Mouse (Mus musculus): Measurements from ENCODE around the gene Gm16442. TPM values are rescaled to one million over a fixed set of nuclear protein-coding genes. Genes with fewer than 3 reads are reported as not detected.
"Not testable (repeated sequence)": the region's sequence is repeated elsewhere in the genome, so short reads cannot be mapped to it uniquely, and the experiment has no call there.

Gm16442 gene
- polyA plus RNA-seq (2014; fragmentation: Nextera tagmentation; extraction: Ambion mirVana), result not detected in 2 replicates

GRCm38 (mm10) chr7:20122479-20122878 is at the start of gene Gm16442:
Gene Gm16442 (minus strand): TSS chr7:20122579.
- H3K9me3 ChIP-seq (ENCODE audit: control insufficient read depth, low read length); H3K4me2 ChIP-seq; H3K27ac ChIP-seq (ENCODE audit: low read depth, low read length); H3K9ac ChIP-seq (ENCODE audit: low read depth, low read length); H3K27me3 ChIP-seq (replicated peaks; ENCODE audit: control insufficient read depth, insufficient read depth, low read length); H3K4me1 ChIP-seq (replicated peaks; ENCODE audit: control insufficient read depth, insufficient read depth, low read length); H3K4me3 ChIP-seq (ENCODE audit: low read depth, low read length); ATAC-seq (replicated peaks; ENCODE audit: low FRiP score); DNase-seq (ENCODE audit: low spot score); H3K36me3 ChIP-seq (ENCODE audit: control insufficient read depth, insufficient read depth, low read length): not testable (repeated sequence)
- no CpG with 5 or more reads among the region's 2 CpGs for WGBS

- ATAC-seq (replicated peaks; ENCODE audit: low FRiP score); DNase-seq (ENCODE audit: low spot score); H3K27ac ChIP-seq (ENCODE audit: low read depth, low read length); H3K27me3 ChIP-seq (replicated peaks; ENCODE audit: control insufficient read depth, insufficient read depth, low read length); H3K9me3 ChIP-seq (ENCODE audit: control insufficient read depth, low read length); H3K9ac ChIP-seq (ENCODE audit: low read depth, low read length); H3K4me3 ChIP-seq (ENCODE audit: low read depth, low read length); H3K36me3 ChIP-seq (ENCODE audit: control insufficient read depth, insufficient read depth, low read length); H3K4me1 ChIP-seq (replicated peaks; ENCODE audit: control insufficient read depth, insufficient read depth, low read length); H3K4me2 ChIP-seq: not testable (repeated sequence)
- WGBS, result no CpG with 5 or more reads among the region's 3 CpGs
Observed at GRCm38 (mm10) chr7:20168277-20168676, 45.9 kb upstream of the Gm16442 start, which contains the start of gene Vmn1r94. Gene Vmn1r94 (minus strand): TSS chr7:20168377.

DNA sequence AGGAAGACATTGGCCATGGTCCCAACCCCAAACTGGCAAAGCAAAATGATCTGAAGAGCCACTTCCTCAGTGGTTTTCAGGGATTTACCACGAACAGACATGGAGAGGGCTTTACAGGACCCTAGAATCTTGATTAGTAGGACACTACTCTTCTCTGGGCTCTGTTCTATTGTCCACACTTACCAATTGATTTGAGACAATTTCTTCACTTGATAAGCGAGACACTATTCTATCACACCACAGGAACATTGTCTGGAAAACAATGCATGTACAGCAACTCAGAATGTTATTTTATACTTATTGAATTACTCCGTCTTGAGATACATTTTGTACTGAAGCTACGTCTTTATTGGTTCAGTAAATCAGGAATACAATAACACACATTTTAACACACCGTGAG is 16.6 kb upstream of the Gm16442 start, which contains the start of gene Vmn1r93:
Gene Vmn1r93 (minus strand): TSS at position 101 of the 400 bp plus-strand sequence.
- not testable (repeated sequence) for H3K27ac ChIP-seq (ENCODE audit: low read depth, low read length); H3K4me3 ChIP-seq (ENCODE audit: low read depth, low read length); ATAC-seq (replicated peaks; ENCODE audit: low FRiP score); DNase-seq (ENCODE audit: low spot score); H3K9me3 ChIP-seq (ENCODE audit: control insufficient read depth, low read length); H3K9ac ChIP-seq (ENCODE audit: low read depth, low read length); H3K4me2 ChIP-seq; H3K36me3 ChIP-seq (ENCODE audit: control insufficient read depth, insufficient read depth, low read length); H3K4me1 ChIP-seq (replicated peaks; ENCODE audit: control insufficient read depth, insufficient read depth, low read length); H3K27me3 ChIP-seq (replicated peaks; ENCODE audit: control insufficient read depth, insufficient read depth, low read length)
- no CpG with 5 or more reads among the region's 5 CpGs for WGBS

- 67% methylated on average over 5 of the region's 5 CpGs for WGBS
- DNase-seq (ENCODE audit: low spot score); H3K27me3 ChIP-seq (replicated peaks; ENCODE audit: control insufficient read depth, insufficient read depth, low read length): not testable (repeated sequence)
Observed at GRCm38 (mm10) chr7:20099380-20099779, 23.0 kb downstream of the Gm16442 start, which contains the start of gene Vmn1r91. Gene Vmn1r91 (plus strand): TSS chr7:20099680.

GRCm38 (mm10) chr7:20078118-20078517 is 44.3 kb downstream of the Gm16442 start:
- WGBS, result 61% methylated on average over 18 of the region's 18 CpGs
- not testable (repeated sequence) for H3K9ac ChIP-seq (ENCODE audit: low read depth, low read length); ATAC-seq (replicated peaks; ENCODE audit: low FRiP score); H3K36me3 ChIP-seq (ENCODE audit: control insufficient read depth, insufficient read depth, low read length); H3K4me3 ChIP-seq (ENCODE audit: low read depth, low read length); H3K9me3 ChIP-seq (ENCODE audit: control insufficient read depth, low read length); H3K27me3 ChIP-seq (replicated peaks; ENCODE audit: control insufficient read depth, insufficient read depth, low read length); H3K27ac ChIP-seq (ENCODE audit: low read depth, low read length); H3K4me2 ChIP-seq; H3K4me1 ChIP-seq (replicated peaks; ENCODE audit: control insufficient read depth, insufficient read depth, low read length); DNase-seq (ENCODE audit: low spot score)

More at GRCm38 (mm10) chr7:20099380-20099779, 23.0 kb downstream of the Gm16442 start, which contains the start of gene Vmn1r91:
- not testable (repeated sequence) for H3K4me2 ChIP-seq; H3K9me3 ChIP-seq (ENCODE audit: control insufficient read depth, low read length); H3K4me3 ChIP-seq (ENCODE audit: low read depth, low read length); H3K9ac ChIP-seq (ENCODE audit: low read depth, low read length); H3K27ac ChIP-seq (ENCODE audit: low read depth, low read length); H3K4me1 ChIP-seq (replicated peaks; ENCODE audit: control insufficient read depth, insufficient read depth, low read length); ATAC-seq (replicated peaks; ENCODE audit: low FRiP score); H3K36me3 ChIP-seq (ENCODE audit: control insufficient read depth, insufficient read depth, low read length)

Other genes with a start within 250 kb of the Gm16442 start
- gene Ceacam19, start 234.6 kb downstream of the Gm16442 start, polyA plus RNA-seq (2014; fragmentation: Nextera tagmentation; extraction: Ambion mirVana), result not detected in 2 replicates
- 5.1 and 6.1 TPM in 2 replicates for gene Pvr, start 201.4 kb downstream of the Gm16442 start, polyA plus RNA-seq (2014; fragmentation: Nextera tagmentation; extraction: Ambion mirVana)
- 0.59 and 0.73 TPM in 2 replicates for gene Igsf23, start 171.8 kb downstream of the Gm16442 start, polyA plus RNA-seq (2014; fragmentation: Nextera tagmentation; extraction: Ambion mirVana)
- gene Ceacam20, start 157.2 kb downstream of the Gm16442 start, polyA plus RNA-seq (2014; fragmentation: Nextera tagmentation; extraction: Ambion mirVana), result not detected in 2 replicates
- gene Nlrp9b, start 131.1 kb downstream of the Gm16442 start, polyA plus RNA-seq (2014; fragmentation: Nextera tagmentation; extraction: Ambion mirVana), result not detected in 2 replicates
- gene Vmn1r91, start 22.9 kb downstream of the Gm16442 start, polyA plus RNA-seq (2014; fragmentation: Nextera tagmentation; extraction: Ambion mirVana), result not detected in 2 replicates
- gene Vmn1r93, start 16.5 kb upstream of the Gm16442 start, polyA plus RNA-seq (2014; fragmentation: Nextera tagmentation; extraction: Ambion mirVana), result not detected in 2 replicates
- not detected in 2 replicates for gene Vmn1r94, start 45.8 kb upstream of the Gm16442 start, polyA plus RNA-seq (2014; fragmentation: Nextera tagmentation; extraction: Ambion mirVana)
- gene Vmn1r95, start 71.1 kb upstream of the Gm16442 start, polyA plus RNA-seq (2014; fragmentation: Nextera tagmentation; extraction: Ambion mirVana), result not detected in 2 replicates
- not detected in 2 replicates for gene Gm6164, start 83.0 kb upstream of the Gm16442 start, polyA plus RNA-seq (2014; fragmentation: Nextera tagmentation; extraction: Ambion mirVana)
- gene Gm4498, start 111.2 kb upstream of the Gm16442 start, polyA plus RNA-seq (2014; fragmentation: Nextera tagmentation; extraction: Ambion mirVana), result not detected in 2 replicates
- gene Gm5890, start 140.3 kb upstream of the Gm16442 start, polyA plus RNA-seq (2014; fragmentation: Nextera tagmentation; extraction: Ambion mirVana), result not detected in 2 replicates
- not detected in 2 replicates for gene Gm4133, start 211.5 kb upstream of the Gm16442 start, polyA plus RNA-seq (2014; fragmentation: Nextera tagmentation; extraction: Ambion mirVana)